8 mouse cellular contexts compared by ENCODE assay signal in genomic region chr9:72530237-72530636, GRCm38 (mm10). TPM values are rescaled to one million over a fixed set of nuclear protein-coding genes. Genes with fewer than 3 reads are reported as not detected.
DNase-seq lines count a peak whose midpoint lies in the region.

No protein-coding gene starts in this region.

- DNase-seq in Muller cell, postnatal 12 days (ENCODE audit: inconsistent ontology term) = peak; percentile 80
- peak; percentile 79 to 88 for DNase-seq in cerebellum, adult 18-20 months
- DNase-seq in forelimb bud, embryonic 11.5 days (ENCODE audit: low read depth, low spot score) = peak; percentile 96
- peak; percentile 92 for DNase-seq in heart, postnatal 4 days
- DNase-seq in layer of hippocampus, postnatal 25 days (ENCODE audit: extremely low spot score in 1 of 2, low spot score in 1 of 2) = peak; percentile 66 to 85
- peak; percentile 90 for DNase-seq in lung, postnatal 14 days
- peak; percentile 98 for DNase-seq in retina, embryonic 14.5 days (ENCODE audit: low spot score)
- DNase-seq in thymus, postnatal 36 days = peak; percentile 87 to 88

RNA-seq across cellular contexts. Expression of gene Rfx7, which starts 1.8 kb away (rescaled TPM):
- 10 to 100 TPM; 18.1 to 18.9 TPM for total RNA-seq in heart, postnatal 4 days (2021)
- total RNA-seq in layer of hippocampus, postnatal 25 days (2021) = 10 to 100 TPM; 20.2 to 24.8 TPM

RNA-seq across cellular contexts. Expression of gene Tex9, which starts 38.2 kb away (rescaled TPM):
- 1 to 10 TPM; 4.3 to 6.2 TPM for total RNA-seq in heart, postnatal 4 days (2021)
- 1 to 10 TPM; 5.8 to 7.5 TPM for total RNA-seq in layer of hippocampus, postnatal 25 days (2021)

Comparison
In these comparisons a context has a peak if more than half of its experiments do, and no peak if none do; other contexts are left out.
1. Peak in every context shown above with its lines: DNase-seq.